Mouse (Mus musculus) spleen, adult 2 months (tissue): ENCODE results near the gene D430019H16Rik. TPM values are rescaled to one million over a fixed set of nuclear protein-coding genes. Genes with fewer than 3 reads are reported as not detected.

Experiments
- DNase-seq, 2 experiments: peaks; one replicate each; pipeline versions ENCODE4 v3.0.0 to v3.0.0-alpha.2; 2012 to 2021; ENCODE audit warnings: low spot score in 2 of 2, low read depth in 1 of 2
- H3K27ac ChIP-seq: fragments of 200-500 bp; 2 replicates; pipeline ENCODE4 v1.5.1; 2012; ENCODE audit warnings: low read length, inconsistent platforms; ENCODE audit not compliant: insufficient read depth
- H3K27me3 ChIP-seq: fragments of 200-500 bp; 2 replicates; pipeline ENCODE4 v1.6.1; 2012; ENCODE audit warnings: mild to moderate bottlenecking, moderate library complexity, low read length, inconsistent platforms; ENCODE audit not compliant: control insufficient read depth, insufficient read depth
- H3K36me3 ChIP-seq: fragments of 200-500 bp; 2 replicates; pipeline ENCODE4 v1.6.1; 2012; ENCODE audit warnings: mild to moderate bottlenecking, low read length, inconsistent platforms; ENCODE audit not compliant: control insufficient read depth, insufficient read depth
- H3K4me1 ChIP-seq: fragments of 200-500 bp; 2 replicates; pipeline ENCODE4 v1.6.1; 2011; ENCODE audit warnings: inconsistent platforms; ENCODE audit not compliant: control insufficient read depth, insufficient read depth, insufficient read length
- H3K4me3 ChIP-seq: fragments of 200-500 bp; 2 replicates; pipeline ENCODE4 v1.5.1; 2011; ENCODE audit warnings: mild to moderate bottlenecking, inconsistent platforms; ENCODE audit not compliant: insufficient read depth, insufficient read length; ENCODE audit errors: extremely low read depth
- CTCF ChIP-seq: fragments of 200-500 bp; IDR thresholded peaks from 2 replicates; pipeline ENCODE4 v1.5.1; 2011; ENCODE audit warnings: mild to moderate bottlenecking, inconsistent platforms; ENCODE audit not compliant: insufficient read depth, insufficient read length, insufficient replicate concordance; ENCODE audit errors: extremely low read depth
- POLR2A ChIP-seq: fragments of 200-500 bp; IDR thresholded peaks from 2 replicates; pipeline ENCODE4 v1.6.1; 2011; ENCODE audit warnings: low read depth, low read length, inconsistent platforms
- WGBS: fragments of 180-500 bp; shearing (Covaris S2); methylation state at CpG from one replicate; pipeline ENCODE4 v1.1.7; 2018; 5-methylcytosine and 5-hydroxymethylcytosine counted together
- polyA plus RNA-seq: library from polyadenylated mRNA; depleted of rRNA; stranded (reverse); fragments of >200 nt; gene quantifications from 2 replicates; pipeline ENCODE4 v1.2.3, GENCODE M21; 2012

D430019H16Rik gene
- polyA plus RNA-seq, 1 experiment = 2.5 TPM

GRCm38 (mm10) chr12:105500940-105501339 is 47.3 kb downstream of the D430019H16Rik start:
- no peaks in the 10 kb centered on the region for H3K36me3 ChIP-seq
- H3K4me1 ChIP-seq = no peaks in the 10 kb centered on the region
- no peaks in the 10 kb centered on the region for H3K27me3 ChIP-seq
- 76% methylated on average over 5 of the region's 5 CpGs for WGBS
- no peak overlapping the region for H3K27ac ChIP-seq
- TF ChIP-seq POLR2A (no peak), CTCF (no peak)
- no peak overlapping the region for H3K4me3 ChIP-seq
- no peak for DNase-seq

- no peak overlapping the region for H3K4me3 ChIP-seq
- no peaks in the 10 kb centered on the region for H3K27me3 ChIP-seq
- no peak overlapping the region for H3K27ac ChIP-seq
- TF ChIP-seq POLR2A (no peak), CTCF (no peak)
- no peak for DNase-seq
- no peaks in the 10 kb centered on the region for H3K4me1 ChIP-seq
- WGBS = 77% methylated on average over 6 of the region's 6 CpGs
- H3K36me3 ChIP-seq = no peaks in the 10 kb centered on the region
Observed at GRCm38 (mm10) chr12:105504736-105505135, 51.1 kb downstream of the D430019H16Rik start.

DNA sequence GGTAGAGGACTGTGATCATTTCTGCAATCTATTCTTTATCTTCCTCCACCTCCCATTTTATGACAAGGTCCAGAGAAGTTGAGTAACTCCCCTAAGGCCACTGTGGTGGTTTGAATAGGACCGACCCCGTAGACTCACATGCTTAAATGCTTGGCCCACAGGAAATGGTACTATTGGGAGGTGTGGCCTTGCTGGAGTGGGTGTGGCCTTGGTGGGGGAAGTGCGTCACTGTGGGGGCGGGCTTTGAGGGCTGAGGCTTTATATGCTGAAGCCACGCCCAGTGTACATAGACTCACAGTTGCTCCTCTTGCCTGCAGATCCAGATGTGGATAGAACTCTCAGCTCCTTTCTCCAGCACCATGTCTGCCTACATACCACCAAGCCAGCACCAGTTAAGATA is 57.5 kb downstream of the D430019H16Rik start:
- no peak for TF ChIP-seq CTCF
- no peak for TF ChIP-seq POLR2A

DNA sequence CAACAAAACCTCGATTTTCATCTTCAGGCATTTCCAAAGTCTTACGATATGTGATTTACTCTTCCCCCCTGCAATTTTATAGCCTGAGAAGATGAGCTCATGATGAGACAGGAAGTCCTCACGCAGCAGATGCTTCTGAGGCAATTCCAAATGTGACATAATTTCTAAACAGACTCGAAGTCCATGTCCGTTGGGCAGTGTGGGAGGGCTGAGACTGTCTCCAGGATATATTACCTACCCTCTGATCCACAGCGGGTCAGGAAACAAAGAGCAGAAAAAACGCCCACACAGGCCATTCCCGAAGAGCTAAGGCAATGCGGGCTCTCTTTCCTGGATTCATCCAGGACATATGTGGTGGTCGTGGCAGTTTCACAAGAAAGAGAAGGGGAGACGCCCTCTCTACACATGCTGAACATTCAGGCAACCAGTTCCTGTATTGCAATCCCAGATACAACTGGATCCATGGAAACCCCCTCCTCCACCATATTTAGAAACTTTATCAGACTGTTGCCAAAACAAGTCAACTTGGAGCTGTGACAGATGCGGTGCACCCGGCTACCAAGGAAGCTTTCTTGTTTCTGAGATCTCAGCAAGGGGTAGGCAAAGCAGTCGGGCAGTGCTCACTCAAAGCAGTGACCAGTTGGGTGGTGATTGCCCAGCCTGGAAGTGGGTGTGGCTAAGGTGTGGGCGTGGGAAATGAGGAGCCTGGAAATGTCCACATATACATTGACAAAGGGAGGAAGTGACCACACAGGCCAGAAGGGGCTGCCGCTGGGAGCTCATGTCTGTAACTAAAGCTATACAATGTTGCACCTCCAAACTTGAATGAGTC is 58.2 kb downstream of the D430019H16Rik start:
- no peak for DNase-seq
- Histone ChIP-seq H3K36me3 (no peaks in the 10 kb centered on the region), H3K4me3 (no peak overlapping the region), H3K4me1 (no peaks in the 10 kb centered on the region), H3K27ac (no peak overlapping the region), H3K27me3 (no peaks in the 10 kb centered on the region)
- TF ChIP-seq POLR2A (no peak), CTCF (no peak)
- 53% methylated on average over 16 of the region's 16 CpGs for WGBS

More for the DNA sequence above, 57.5 kb downstream of the D430019H16Rik start:
- Histone ChIP-seq H3K4me1 (no peaks in the 10 kb centered on the region), H3K27ac (no peak overlapping the region), H3K27me3 (no peaks in the 10 kb centered on the region), H3K4me3 (no peak overlapping the region), H3K36me3 (no peaks in the 10 kb centered on the region)
- no peak for DNase-seq
- WGBS = 73% methylated on average over 5 of the region's 5 CpGs

DNA sequence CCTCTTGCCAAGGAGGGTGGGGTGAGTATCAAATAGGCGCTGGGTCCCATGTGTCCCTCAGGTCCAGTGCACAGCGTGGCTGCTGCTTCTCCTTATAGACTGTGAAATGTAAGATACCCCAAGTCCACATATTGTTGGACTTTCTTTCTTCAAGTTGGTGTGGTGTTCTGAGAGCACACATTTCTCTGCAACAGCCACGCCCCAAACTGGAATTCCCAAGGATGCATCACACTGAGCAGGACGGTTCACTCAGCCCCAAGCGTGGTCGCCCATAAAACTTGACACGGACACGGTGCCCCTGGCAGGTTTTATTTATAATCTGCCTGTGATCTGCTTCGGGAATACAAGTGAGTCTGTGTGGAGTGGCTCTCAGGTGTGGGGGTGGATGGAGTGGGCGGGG is 60.5 kb downstream of the D430019H16Rik start:
- no peak for DNase-seq
- H3K27me3 ChIP-seq = no peaks in the 10 kb centered on the region
- H3K4me1 ChIP-seq = no peaks in the 10 kb centered on the region
- 84% methylated on average over 10 of the region's 10 CpGs for WGBS
- H3K27ac ChIP-seq = no peak overlapping the region
- TF ChIP-seq POLR2A (no peak), CTCF (no peak)
- H3K36me3 ChIP-seq = no peaks in the 10 kb centered on the region
- H3K4me3 ChIP-seq = no peak overlapping the region

DNA sequence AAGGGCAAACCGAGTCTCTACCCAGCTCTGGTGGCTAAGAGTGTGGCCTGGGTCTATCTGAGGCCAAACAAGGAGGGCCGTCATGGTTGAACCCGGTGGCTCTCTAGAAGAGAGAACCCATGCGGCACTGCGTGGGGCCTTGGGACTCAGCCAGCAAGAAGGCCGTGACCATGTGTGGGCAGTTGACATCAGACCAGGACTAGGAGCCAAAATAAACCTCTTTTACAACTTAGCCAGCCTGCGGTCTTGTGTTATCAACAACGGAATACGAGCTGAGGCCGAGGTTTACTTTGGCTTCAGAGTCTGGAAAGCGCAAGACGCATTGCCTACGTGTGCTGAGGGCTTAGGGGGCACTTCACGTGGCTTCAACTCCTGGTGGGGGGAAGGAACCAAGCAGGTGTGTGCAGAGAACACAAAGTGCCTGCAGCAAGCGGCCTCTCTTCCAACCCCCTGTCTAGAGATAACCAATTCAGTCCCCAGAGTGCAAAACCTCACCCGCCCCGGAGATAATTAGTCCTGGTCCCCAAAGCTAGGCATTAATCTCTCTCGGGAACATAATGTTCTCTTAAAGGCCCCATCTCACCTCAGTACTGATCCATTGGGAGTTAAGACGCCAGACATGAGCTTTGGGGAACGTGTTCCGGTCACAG is 63.5 kb downstream of the D430019H16Rik start:
- no peaks in the 10 kb centered on the region for H3K36me3 ChIP-seq
- H3K27ac ChIP-seq = no peak overlapping the region
- H3K4me3 ChIP-seq = no peak overlapping the region
- no peaks in the 10 kb centered on the region for H3K4me1 ChIP-seq
- 89% methylated on average over 21 of the region's 21 CpGs for WGBS
- H3K27me3 ChIP-seq = no peaks in the 10 kb centered on the region
- DNase-seq = no peak
- TF ChIP-seq CTCF (no peak), POLR2A (no peak)

DNA sequence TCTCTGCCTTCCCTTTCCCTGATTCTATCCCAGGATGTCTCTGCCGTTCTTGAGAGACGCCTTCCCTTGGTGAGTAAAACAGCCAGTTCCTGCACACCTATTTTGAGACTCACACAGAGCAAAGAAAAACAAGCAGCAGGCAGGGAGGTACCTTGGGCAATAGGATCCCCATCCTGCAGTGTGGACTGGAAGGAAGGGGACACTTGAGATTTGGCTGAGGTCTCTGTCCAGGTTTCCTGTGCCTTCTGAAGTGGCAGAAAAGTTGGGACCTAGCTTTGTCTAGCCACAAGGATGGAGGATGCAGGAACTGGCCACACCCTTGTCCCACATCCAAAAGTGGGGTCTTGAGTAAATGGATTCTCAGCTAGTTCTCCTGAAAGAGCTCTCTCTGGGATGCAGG is 66.2 kb downstream of the D430019H16Rik start:
- no peaks in the 10 kb centered on the region for H3K4me1 ChIP-seq
- no peak overlapping the region for H3K4me3 ChIP-seq
- no peak for TF ChIP-seq CTCF
- WGBS = 75% methylated on average over 2 of the region's 2 CpGs
- H3K36me3 ChIP-seq = no peaks in the 10 kb centered on the region
- DNase-seq = no peak
- H3K27me3 ChIP-seq = no peaks in the 10 kb centered on the region
- H3K27ac ChIP-seq = no peak overlapping the region
